Mouse (Mus musculus) kidney, adult 8-10 months (tissue): ENCODE results near the gene Ttc7b.

Source experiments
- DNase-seq, 2 experiments: peaks; one replicate each; pipeline ENCODE4 v3.0.0; 2022

Ttc7b gene

DNA sequence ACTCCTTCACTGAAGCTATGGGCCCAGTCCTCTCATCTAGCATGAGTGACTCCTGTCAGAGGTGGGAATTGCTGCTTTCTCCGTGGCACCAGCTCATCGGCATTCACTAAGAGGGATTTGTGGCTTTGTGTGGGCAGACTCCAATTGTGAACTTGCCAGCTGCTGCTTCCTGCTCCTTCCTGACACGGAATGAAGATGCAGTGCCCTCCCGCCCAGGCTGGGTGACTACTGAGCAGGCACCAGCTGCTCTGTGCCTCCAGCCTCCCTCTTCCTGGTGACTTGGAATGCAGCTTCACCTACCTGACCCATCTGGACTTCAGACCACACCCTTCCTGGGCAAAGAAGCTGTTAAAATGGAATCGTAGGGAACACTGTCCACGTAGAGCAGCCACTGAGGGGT lies 257.8 kb downstream of the Ttc7b start:
- DNase-seq: no peak

- no peak for DNase-seq
These were observed 258.9 kb downstream of the Ttc7b start for GRCm38 (mm10) chr12:100261761-100262160.

DNA sequence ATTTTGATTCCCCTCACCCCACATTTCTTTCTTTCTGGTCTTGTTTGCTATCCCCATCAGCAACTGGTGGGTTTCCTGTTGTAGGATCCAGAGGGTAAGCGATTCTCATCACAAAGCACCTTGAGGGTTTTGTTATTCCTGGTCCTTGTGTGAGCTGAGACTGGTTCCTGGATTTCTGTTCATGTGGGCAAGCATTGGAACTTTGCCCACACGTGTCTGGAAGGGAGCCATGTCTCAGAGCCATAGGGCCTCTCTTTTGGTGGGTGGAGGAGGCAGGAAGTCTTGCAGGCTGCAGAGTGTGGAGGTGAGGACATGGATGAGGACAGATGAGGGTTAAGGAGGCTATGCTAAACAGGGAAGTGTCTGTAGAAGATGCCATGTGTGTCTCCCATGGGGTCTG lies 260.5 kb downstream of the Ttc7b start:
- DNase-seq: no peak

- DNase-seq: no peak
These were observed 262.8 kb downstream of the Ttc7b start for GRCm38 (mm10) chr12:100257779-100258178.

- no peak for DNase-seq
These were observed 265.1 kb downstream of the Ttc7b start for GRCm38 (mm10) chr12:100255441-100255949.

DNA sequence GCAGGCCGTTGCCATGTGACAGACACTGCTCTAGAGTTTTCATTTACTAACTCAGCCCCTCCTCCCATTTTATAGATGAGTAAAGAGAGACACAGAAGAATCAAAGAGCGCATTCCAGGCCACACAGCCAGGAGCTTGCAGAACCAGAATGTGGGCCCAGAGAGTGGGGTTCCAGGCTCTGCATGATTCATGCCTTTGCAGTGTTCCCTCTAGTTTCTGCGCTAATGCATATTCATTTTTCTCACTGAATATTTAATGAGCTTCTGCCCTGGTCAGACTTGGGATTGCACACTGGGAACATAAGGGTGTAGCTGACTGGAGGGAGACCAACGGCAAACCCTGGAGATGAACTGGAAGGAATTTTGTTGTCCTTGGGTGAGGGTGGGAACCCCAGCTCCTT lies 266.2 kb downstream of the Ttc7b start:
- DNase-seq: no peak
